Mouse (Mus musculus): Measurements from ENCODE around the gene 4932438A13Rik. TPM values are rescaled to one million over a fixed set of nuclear protein-coding genes. Genes with fewer than 3 reads are reported as not detected.

The 4932438A13Rik gene
- 57.3 and 58.7 TPM in 2 replicates for polyA plus RNA-seq (2015; fragmentation: Nextera tagmentation; extraction: Ambion mirVana)

GRCm38 (mm10) chr3:36862721-36863275, at the start of gene 4932438A13Rik:
4932438A13Rik (plus strand) TSS chr3:36863104.
- ATAC-seq (ENCODE audit: low FRiP score, low read depth): peak; percentile 98
- Histone ChIP-seq H3K9me3 (no peaks in the 10 kb centered on the region), H3K4me3 (peak within 1 kb of the TSS; percentile 83), H3K9ac (peak within 1 kb of the TSS; percentile 91), H3K4me1 (peaks cover 5% of the 10 kb centered on the region), H3K4me2 (replicated peaks) (peak within 1 kb of the TSS; percentile 74), H3K27ac (peak within 1 kb of the TSS; percentile 52; the same call in 1 of the 2 replicates), H3K27me3 (no peaks in the 10 kb centered on the region), H3K36me3 (peaks cover 25% of the 10 kb centered on the region)
- WGBS: 1% methylated on average over 38 of the region's 38 CpGs

- Histone ChIP-seq H3K9me3 (no peaks in the 10 kb centered on the region), H3K27ac (no peak overlapping the region), H3K9ac (no peak overlapping the region), H3K36me3 (no peaks in the 10 kb centered on the region), H3K27me3 (no peaks in the 10 kb centered on the region), H3K4me2 (replicated peaks) (no peak overlapping the region), H3K4me1 (0 out of 2 replicates have a peak, but pooled peaks cover 3% of the 10 kb centered on the region), H3K4me3 (no peak overlapping the region)
- 70% methylated on average over 5 of the region's 5 CpGs for WGBS
- ATAC-seq (ENCODE audit: low FRiP score, low read depth): no peak
Observed at GRCm38 (mm10) chr3:36816633-36817032, 46.3 kb upstream of the 4932438A13Rik start.

- no peak overlapping the region for H3K4me2 ChIP-seq (replicated peaks)
- no peak overlapping the region for H3K27ac ChIP-seq
- no peak overlapping the region for H3K9ac ChIP-seq
- no peaks in the 10 kb centered on the region for H3K9me3 ChIP-seq
- WGBS: 57% methylated on average over 7 of the region's 7 CpGs
- H3K4me1 ChIP-seq: 0 out of 2 replicates have a peak, but pooled peaks cover 3% of the 10 kb centered on the region
- ATAC-seq (ENCODE audit: low FRiP score, low read depth): no peak
- H3K27me3 ChIP-seq: no peaks in the 10 kb centered on the region
- no peak overlapping the region for H3K4me3 ChIP-seq
- no peaks in the 10 kb centered on the region for H3K36me3 ChIP-seq
Observed at GRCm38 (mm10) chr3:36819402-36819801, 43.5 kb upstream of the 4932438A13Rik start.

GRCm38 (mm10) chr3:36821037-36821436, 41.9 kb upstream of the 4932438A13Rik start:
- H3K27ac ChIP-seq: no peak overlapping the region
- H3K4me3 ChIP-seq: no peak overlapping the region
- 0 out of 2 replicates have a peak, but pooled peaks cover 3% of the 10 kb centered on the region for H3K4me1 ChIP-seq
- 80% methylated on average over 9 of the region's 9 CpGs for WGBS
- no peak for ATAC-seq (ENCODE audit: low FRiP score, low read depth)
- H3K4me2 ChIP-seq (replicated peaks): no peak overlapping the region
- H3K27me3 ChIP-seq: no peaks in the 10 kb centered on the region
- H3K9ac ChIP-seq: no peak overlapping the region
- no peaks in the 10 kb centered on the region for H3K36me3 ChIP-seq
- no peaks in the 10 kb centered on the region for H3K9me3 ChIP-seq

GRCm38 (mm10) chr3:36825098-36825497, 37.8 kb upstream of the 4932438A13Rik start:
- no peak for ATAC-seq (ENCODE audit: low FRiP score, low read depth)
- Histone ChIP-seq H3K27me3 (no peaks in the 10 kb centered on the region), H3K27ac (no peak overlapping the region), H3K36me3 (no peaks in the 10 kb centered on the region), H3K9me3 (no peaks in the 10 kb centered on the region), H3K4me1 (0 out of 2 replicates have a peak, but pooled peaks cover 4% of the 10 kb centered on the region), H3K4me2 (replicated peaks) (no peak overlapping the region), H3K9ac (no peak overlapping the region), H3K4me3 (no peak overlapping the region)
- WGBS: 53% methylated on average over 1 of the region's 1 CpGs

- Histone ChIP-seq H3K4me2 (replicated peaks) (no peak overlapping the region), H3K36me3 (no peaks in the 10 kb centered on the region), H3K27me3 (no peaks in the 10 kb centered on the region), H3K9me3 (no peaks in the 10 kb centered on the region), H3K27ac (no peak overlapping the region), H3K9ac (no peak overlapping the region), H3K4me3 (no peak overlapping the region), H3K4me1 (0 out of 2 replicates have a peak, but pooled peaks cover 4% of the 10 kb centered on the region)
- ATAC-seq (ENCODE audit: low FRiP score, low read depth): no peak
- 69% methylated on average over 4 of the region's 4 CpGs for WGBS
Observed at GRCm38 (mm10) chr3:36825554-36825953, 37.4 kb upstream of the 4932438A13Rik start.

DNA sequence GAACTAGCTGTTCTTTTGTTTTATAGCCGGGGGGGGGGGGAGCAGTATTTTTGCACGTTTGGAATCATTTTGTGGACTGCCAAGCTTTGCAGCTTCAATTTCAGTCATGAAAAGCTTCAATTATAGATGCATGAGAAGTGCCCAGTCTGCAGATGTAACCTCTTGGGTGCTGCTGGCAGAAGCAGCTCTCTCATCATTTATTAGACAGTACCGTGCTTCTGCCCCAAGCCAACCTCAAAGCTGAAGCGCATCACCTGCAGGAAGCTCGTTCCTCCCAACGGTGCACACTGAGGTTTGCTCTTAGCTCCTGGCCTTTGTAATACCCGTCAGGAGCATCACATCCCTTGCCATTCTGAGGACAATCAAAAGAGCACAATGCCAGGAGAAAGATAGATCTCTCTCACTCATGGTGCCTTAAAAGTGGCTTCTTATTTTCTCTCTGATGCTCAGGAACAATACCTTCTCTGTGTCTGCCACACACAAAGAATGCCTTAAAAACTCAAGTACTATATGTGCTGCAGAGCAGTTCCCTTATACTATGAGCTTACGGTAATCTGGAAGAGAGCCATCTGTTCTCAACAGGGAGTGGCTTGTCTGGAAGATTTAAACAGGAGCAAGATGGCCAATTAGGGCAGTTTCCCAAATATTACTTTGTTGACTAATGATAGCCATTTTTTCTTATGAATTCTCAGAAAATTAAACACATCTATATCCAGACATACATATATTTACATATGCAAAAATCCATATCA, 35.5 kb upstream of the 4932438A13Rik start:
- WGBS: 52% methylated on average over 8 of the region's 8 CpGs
- Histone ChIP-seq H3K27ac (no peak overlapping the region), H3K4me2 (replicated peaks) (no peak overlapping the region), H3K27me3 (no peaks in the 10 kb centered on the region), H3K4me1 (0 out of 2 replicates have a peak, but pooled peaks cover 4% of the 10 kb centered on the region), H3K36me3 (no peaks in the 10 kb centered on the region), H3K4me3 (no peak overlapping the region), H3K9me3 (no peaks in the 10 kb centered on the region), H3K9ac (no peak overlapping the region)
- no peak for ATAC-seq (ENCODE audit: low FRiP score, low read depth)

DNA sequence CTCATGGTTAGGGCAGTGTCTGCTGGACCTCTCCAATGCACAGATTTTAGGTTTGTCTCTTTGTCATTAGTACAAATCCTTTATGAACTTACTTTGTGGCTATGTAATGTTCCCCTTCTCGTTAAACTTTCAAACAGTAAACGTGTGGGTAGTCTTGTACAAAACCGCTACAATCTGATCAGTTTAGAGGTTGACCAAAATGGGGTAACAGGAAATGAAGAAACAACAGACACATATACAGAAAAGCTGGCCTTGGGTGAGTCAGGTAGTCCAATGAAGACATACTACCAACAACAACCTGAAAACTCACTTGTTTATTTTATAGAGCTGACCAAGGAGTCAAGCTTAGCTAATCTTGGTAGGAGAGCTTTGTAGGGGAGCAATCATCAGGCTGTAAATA, 32.7 kb upstream of the 4932438A13Rik start:
- no peak for ATAC-seq (ENCODE audit: low FRiP score, low read depth)
- 84% methylated on average over 3 of the region's 3 CpGs for WGBS
- Histone ChIP-seq H3K4me1 (0 out of 2 replicates have a peak, but pooled peaks cover 4% of the 10 kb centered on the region), H3K4me3 (no peak overlapping the region), H3K9ac (no peak overlapping the region), H3K9me3 (no peaks in the 10 kb centered on the region), H3K36me3 (no peaks in the 10 kb centered on the region), H3K4me2 (replicated peaks) (no peak overlapping the region), H3K27ac (no peak overlapping the region), H3K27me3 (no peaks in the 10 kb centered on the region)

DNA sequence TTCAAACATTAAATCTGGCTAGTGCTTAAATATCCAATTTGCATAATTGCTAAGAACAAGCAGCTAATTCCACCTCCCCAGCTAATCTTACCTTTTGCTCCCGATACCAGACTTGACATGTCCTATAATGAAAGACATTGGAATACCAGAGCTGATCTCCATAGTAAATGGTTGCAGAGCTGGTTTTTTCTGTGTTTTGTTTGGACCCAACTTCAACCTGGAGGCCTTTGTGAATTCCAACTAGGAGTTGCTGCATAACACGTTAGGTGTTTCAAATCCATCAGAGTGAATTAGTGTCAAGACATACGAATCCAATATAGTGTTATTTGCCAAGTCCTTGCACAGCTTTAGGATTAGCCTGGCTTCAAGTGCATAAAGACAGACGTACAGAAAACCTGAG, 28.5 kb upstream of the 4932438A13Rik start:
- Histone ChIP-seq H3K4me2 (replicated peaks) (no peak overlapping the region), H3K4me3 (no peak overlapping the region), H3K36me3 (no peaks in the 10 kb centered on the region), H3K27ac (no peak overlapping the region), H3K9me3 (no peaks in the 10 kb centered on the region), H3K4me1 (peaks cover 9% of the 10 kb centered on the region), H3K9ac (no peak overlapping the region), H3K27me3 (no peaks in the 10 kb centered on the region)
- 73% methylated on average over 4 of the region's 4 CpGs for WGBS
- ATAC-seq (ENCODE audit: low FRiP score, low read depth): no peak

- H3K27me3 ChIP-seq: 0 out of 2 replicates have a peak, but pooled peaks cover under 1% of the 10 kb centered on the region
- WGBS: 87% methylated on average over 2 of the region's 2 CpGs
- no peaks in the 10 kb centered on the region for H3K36me3 ChIP-seq
- H3K4me3 ChIP-seq: no peak overlapping the region
- no peak overlapping the region for H3K9ac ChIP-seq
- no peak overlapping the region for H3K4me2 ChIP-seq (replicated peaks)
- H3K9me3 ChIP-seq: no peaks in the 10 kb centered on the region
- H3K4me1 ChIP-seq: peaks cover 9% of the 10 kb centered on the region
- H3K27ac ChIP-seq: no peak overlapping the region
- no peak for ATAC-seq (ENCODE audit: low FRiP score, low read depth)
Observed at GRCm38 (mm10) chr3:36834832-36835231, 28.1 kb upstream of the 4932438A13Rik start.

GRCm38 (mm10) chr3:36835525-36836203, 27.2 kb upstream of the 4932438A13Rik start:
- no peaks in the 10 kb centered on the region for H3K36me3 ChIP-seq
- WGBS: 18% methylated on average over 18 of the region's 18 CpGs
- peaks cover 9% of the 10 kb centered on the region for H3K4me1 ChIP-seq
- H3K27ac ChIP-seq: no peak overlapping the region
- H3K4me2 ChIP-seq (replicated peaks): peak overlapping the region; percentile 51
- no peaks in the 10 kb centered on the region for H3K9me3 ChIP-seq
- H3K9ac ChIP-seq: no peak overlapping the region
- peak overlapping the region; percentile 28 for H3K4me3 ChIP-seq
- 0 out of 2 replicates have a peak, but pooled peaks cover 3% of the 10 kb centered on the region for H3K27me3 ChIP-seq
- 0 out of 2 replicates have a peak, but pooled peaks have one; percentile 66 for ATAC-seq (ENCODE audit: low FRiP score, low read depth)

DNA sequence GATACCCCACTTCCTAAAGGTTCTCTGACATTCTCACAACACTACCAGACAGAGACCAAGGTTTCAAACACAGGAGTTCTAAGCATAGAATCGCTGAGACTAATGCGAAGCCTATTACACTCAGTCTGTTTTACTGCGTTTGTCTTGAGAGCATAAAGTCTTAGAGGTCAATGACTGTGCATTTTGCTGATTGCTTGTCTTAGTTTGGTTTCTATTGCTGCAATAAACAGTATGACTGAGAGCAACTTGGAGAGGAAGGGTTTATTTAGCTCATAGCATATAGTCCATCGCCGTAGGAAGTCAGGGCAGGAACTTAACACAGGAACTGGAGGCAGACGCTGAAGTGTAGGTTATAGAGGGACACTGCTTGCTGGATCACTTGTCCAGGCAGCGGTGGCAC, 26.1 kb upstream of the 4932438A13Rik start:
- Histone ChIP-seq H3K9ac (no peak overlapping the region), H3K4me2 (replicated peaks) (no peak overlapping the region), H3K27ac (no peak overlapping the region), H3K4me1 (peaks cover 9% of the 10 kb centered on the region), H3K4me3 (no peak overlapping the region), H3K9me3 (no peaks in the 10 kb centered on the region), H3K27me3 (0 out of 2 replicates have a peak, but pooled peaks cover 3% of the 10 kb centered on the region), H3K36me3 (no peaks in the 10 kb centered on the region)
- ATAC-seq (ENCODE audit: low FRiP score, low read depth): no peak
- 87% methylated on average over 7 of the region's 7 CpGs for WGBS
